Mouse (Mus musculus): ENCODE results near the gene Thbs4. TPM values are rescaled to one million over a fixed set of nuclear protein-coding genes. Genes with fewer than 3 reads are reported as not detected.

Gene Thbs4
- 0.24 TPM for polyA plus RNA-seq (2014; fragmentation: Illumina TruSeq; extraction: RNeasy Lipid Tissue Mini Kit (QIAGEN cat#74804); ENCODE audit: low read depth, low replicate concordance)

GRCm38 (mm10) chr13:92794462-92795214 lies at the start of gene Thbs4:
TSS of gene Thbs4 (minus strand) at chr13:92794818.

Other genes with a start within 250 kb of the Thbs4 start
- not detected for gene Spz1, start 218.6 kb downstream of the Thbs4 start, polyA plus RNA-seq (2014; fragmentation: Illumina TruSeq; extraction: RNeasy Lipid Tissue Mini Kit (QIAGEN cat#74804); ENCODE audit: low read depth, low replicate concordance)
- gene Serinc5, start 183.7 kb downstream of the Thbs4 start, polyA plus RNA-seq (2014; fragmentation: Illumina TruSeq; extraction: RNeasy Lipid Tissue Mini Kit (QIAGEN cat#74804); ENCODE audit: low read depth, low replicate concordance) = 14.9 TPM
- 19.9 TPM for gene Mtx3, start 49.9 kb upstream of the Thbs4 start, polyA plus RNA-seq (2014; fragmentation: Illumina TruSeq; extraction: RNeasy Lipid Tissue Mini Kit (QIAGEN cat#74804); ENCODE audit: low read depth, low replicate concordance)